Mouse (Mus musculus) ovary, postnatal 14 days (tissue): ENCODE data around the gene Gucy2d.

Source experiments
- DNase-seq: peaks from one replicate; pipeline ENCODE4 v3.0.0; 2022; ENCODE audit warnings: low spot score

Gene Gucy2d

DNA sequence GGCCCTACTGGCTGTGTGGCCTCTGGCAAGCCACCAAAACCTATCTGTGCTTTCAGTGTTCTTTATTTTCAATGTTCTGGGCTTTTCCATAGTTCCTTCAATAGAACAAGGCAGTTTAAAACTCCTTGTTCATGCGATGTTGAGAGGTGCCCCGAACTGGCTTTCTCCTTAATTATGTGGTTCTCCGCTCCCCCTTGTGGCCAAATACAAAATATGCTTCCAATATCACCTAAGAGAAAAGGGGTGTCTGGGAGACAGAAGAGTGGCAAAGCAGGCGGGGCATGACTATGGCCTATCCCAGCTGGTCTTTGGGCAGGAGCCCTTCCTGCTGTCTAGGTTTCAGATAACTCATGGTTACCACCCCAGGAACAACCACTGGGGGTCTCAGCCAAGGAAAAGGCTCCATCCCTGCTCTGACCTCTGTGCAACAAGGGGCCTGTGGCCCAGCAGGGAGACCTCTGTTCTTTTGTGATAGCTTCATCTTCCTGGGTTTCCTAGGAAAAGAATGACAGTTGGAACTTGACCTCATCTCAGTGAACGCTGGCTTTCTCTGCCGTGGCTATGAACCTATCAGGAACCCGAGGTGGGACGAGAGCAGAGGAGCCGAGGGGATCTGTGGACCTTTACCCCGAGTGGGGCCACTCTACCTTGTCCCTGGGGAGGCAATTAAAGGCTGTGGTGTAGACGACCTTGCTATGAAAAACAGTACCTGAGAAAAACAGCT, 7.5 kb downstream of the Gucy2d start:
- DNase-seq, result no peak

DNA sequence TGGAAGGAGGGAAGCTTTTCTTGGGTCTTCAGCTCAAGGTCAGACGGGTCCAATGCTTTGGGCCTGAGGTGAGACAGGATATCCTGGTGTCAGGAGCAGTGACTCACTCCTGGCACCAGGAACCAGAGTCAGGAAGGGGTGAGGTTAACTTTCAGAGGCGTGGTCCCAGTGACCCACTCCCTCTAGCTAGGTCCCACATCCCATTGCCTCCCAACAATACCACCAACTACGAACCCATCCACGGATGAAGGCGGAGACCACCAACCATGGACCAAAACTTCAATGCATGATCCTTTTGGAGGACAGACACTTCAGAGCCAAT, 8.1 kb downstream of the Gucy2d start:
- DNase-seq, result no peak

DNA sequence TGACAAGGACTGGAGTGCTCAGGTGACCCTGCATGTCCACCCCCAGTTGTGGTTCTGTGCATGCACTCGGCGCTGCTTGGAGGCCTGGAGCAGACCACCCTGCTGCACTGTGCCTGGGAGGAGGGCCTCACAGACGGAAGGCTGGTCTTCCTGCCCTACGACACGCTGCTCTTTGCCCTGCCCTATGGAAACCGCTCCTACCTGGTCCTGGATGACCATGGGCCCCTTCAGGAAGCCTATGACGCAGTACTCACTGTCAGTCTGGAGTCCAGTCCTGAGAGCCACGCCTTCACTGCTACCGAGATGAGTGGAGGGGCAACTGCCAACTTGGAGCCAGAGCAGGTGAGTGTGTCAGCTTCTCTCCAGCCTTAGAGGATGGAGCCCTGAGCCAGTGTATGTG, 9.5 kb downstream of the Gucy2d start:
- DNase-seq, result no peak

DNA sequence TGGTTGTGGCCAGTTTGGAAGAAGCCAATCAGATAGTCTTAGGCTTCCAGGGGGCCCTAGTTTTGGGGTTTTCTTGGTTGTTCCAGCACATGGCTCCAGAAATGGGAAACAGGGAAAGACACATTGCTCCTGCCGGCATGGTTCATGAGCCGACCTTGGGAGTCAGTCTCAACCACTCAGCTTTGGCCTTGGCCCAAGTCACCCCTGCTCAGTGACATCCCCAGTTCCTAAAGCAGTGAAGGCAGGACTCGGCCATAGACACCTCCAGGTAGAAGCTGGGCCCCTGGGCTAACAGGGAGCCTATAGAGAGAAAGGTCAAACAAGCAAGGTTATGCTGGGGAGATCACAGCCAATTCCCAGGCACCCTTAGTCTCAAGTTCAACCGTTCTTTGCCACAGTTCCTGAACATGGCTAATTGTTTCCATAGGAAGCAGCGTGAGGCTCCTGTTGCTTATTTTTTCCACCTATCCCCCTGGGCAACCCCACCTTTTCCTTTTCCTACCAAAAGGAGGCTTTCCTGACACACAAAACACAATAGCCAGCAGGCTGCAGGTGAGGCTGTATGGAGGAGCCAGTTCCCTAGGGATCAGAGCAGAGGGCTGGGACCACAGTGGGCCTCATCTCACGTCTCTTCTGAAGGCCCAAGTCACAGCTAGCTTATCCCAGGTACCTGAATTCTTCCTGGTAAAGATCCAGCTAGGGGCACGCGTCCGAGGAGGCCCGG, 14.3 kb downstream of the Gucy2d start:
- DNase-seq, result no peak

- no peak for DNase-seq
Observed at GRCm38 (mm10) chr7:98460319-98460718, 20.1 kb downstream of the Gucy2d start.

GRCm38 (mm10) chr7:98469089-98469488, 28.9 kb downstream of the Gucy2d start:
- DNase-seq, result no peak

GRCm38 (mm10) chr7:98472529-98472928, 32.3 kb downstream of the Gucy2d start:
- no peak for DNase-seq

GRCm38 (mm10) chr7:98474558-98474957, 34.3 kb downstream of the Gucy2d start:
- no peak for DNase-seq

GRCm38 (mm10) chr7:98477153-98477552, 36.9 kb downstream of the Gucy2d start:
- no peak for DNase-seq

DNA sequence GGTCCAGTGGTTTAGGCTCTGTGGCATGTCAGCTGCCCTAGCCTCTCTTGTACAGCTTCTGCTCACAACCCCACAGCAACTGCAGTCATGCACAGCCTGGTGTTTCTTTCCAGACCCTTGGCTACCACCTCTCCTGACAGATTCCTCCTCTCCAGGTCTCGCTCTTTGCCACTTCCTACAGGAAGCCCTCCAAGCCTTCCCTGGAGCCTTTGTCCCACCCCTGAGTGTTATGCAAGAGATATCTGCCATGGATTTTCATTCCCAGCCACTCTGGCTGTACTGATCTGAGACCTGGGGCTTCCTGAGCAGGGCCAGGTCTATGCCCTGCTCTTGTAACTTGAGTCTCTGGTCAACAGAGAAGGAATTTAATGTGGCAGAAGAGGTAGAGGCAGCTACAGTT, 40.3 kb downstream of the Gucy2d start:
- DNase-seq, result no peak

DNA sequence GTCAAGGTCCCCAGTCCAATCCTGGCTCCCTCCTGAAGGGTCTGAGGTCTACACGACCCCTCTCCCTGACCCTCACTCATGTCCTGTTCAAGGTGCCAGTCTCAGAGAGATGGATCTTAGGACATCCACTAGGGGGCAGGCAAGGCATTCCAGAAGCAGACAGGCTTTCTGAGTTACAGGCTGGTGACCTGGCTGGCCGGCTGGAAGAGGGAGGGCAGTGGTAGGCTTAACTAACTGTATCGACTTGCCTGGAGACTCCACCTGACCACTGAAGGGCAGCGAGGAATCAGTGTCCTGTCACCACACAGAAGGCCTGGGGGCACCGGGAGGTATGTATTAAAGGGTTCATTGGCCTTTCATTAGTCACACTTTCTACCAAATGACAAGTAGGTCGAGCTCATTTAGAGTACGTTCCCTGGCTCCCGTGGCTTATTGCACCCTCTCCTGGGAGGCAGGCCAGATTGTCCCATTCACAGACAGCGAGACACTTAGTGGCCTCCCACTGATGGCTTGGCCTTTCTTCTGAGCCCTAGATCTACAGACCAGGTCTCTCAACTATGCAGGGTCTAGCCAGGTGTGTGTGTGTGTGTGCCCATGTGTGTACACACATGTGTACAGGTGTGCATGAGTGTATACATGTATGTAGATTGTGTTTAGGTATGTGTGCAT, 41.0 kb downstream of the Gucy2d start:
- DNase-seq, result peak; percentile 68

- no peak for DNase-seq
Observed at GRCm38 (mm10) chr7:98481861-98482260, 41.6 kb downstream of the Gucy2d start.

DNA sequence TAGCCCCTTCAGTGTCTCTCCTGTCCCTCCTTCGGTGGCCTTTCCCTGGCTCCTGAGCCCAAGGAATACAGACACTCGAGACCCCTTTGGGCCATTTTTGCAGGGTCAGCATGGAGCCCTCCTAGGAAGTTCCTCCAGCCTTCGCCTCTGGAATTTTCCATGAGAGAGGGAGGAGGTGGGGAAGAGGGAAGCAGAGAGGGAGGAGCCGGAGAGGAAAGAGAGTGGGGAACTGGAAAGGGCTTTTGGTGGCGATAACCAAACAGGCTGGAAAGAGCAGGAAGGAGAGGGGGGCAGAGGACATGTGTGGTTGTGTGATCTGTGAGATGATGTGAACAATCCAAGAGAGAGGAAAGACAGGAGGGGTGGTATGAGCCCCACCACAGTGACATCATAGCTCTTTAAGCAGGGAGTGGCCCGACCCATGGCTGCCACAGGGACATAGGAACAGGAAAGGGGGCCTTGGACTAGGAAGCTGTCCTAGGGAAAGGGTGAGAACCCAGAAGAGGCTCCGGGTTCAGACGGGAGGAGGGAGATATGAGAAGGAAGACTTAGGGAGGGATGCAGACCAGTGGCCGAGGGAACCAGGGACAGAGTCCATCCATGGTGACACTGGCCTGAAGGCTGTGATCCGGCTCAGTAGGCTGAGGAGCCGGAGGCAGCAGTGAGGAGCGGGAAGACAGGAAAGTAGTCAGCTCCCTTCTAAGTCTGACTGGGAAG, 42.5 kb downstream of the Gucy2d start:
- no peak for DNase-seq

DNA sequence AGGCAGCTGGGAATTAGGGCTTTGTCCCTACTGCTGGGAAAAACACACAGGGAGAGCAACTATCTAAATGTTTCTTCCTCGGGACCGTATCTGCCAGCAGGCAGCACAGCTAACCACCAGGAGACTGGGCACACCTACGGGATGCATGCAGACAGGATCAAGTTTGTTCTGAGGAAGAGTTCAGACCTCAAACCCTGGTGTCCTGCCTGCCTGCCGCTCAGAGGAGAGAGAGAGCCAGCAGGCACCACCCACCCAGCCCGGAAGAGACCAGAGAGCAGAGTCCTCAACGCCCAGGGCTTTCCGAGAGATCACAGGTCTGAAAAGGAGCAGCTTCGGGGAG, 43.0 kb downstream of the Gucy2d start:
- no peak for DNase-seq

DNA sequence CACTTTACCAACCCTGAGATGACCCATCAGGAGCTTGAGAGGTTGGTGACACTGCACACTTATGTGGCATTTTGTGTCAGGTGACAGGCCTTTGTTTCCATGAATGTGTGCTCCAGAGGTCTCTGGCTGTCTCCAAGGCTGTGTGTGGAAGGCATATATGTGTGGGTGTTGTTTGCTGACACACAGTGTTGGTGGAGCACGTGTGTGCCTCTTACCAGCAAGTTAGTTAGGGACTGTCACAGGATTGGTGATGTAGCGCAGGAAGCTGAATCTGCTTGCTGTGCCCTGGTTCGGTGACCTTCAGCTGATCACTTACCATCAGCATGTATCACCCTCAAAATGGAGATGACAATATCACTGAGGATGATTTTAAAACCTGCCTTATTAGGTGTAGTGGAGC, 44.7 kb downstream of the Gucy2d start:
- no peak for DNase-seq

- DNase-seq, result no peak
Observed at GRCm38 (mm10) chr7:98485508-98485907, 45.3 kb downstream of the Gucy2d start.

DNA sequence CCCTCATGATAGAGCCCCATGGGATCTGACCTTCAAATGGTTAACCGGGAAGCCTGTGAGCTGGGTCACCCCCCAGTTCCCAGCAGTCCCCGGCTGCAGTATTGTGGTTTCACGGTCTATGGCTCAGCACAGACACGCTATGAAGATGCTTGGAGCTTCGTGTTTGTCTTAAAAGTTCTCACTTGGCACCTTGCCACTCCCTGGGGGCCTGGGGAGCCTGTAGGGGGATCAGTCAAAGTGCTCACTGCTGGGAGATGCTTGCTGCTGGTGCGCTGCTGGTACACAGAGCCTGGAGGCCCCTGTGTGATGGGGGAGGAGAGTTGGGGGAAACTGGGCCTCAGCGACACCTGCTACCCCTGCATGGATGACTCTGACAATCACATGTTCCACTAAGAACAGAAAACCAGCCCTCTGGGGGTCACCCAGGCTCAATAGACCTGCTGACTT, 46.3 kb downstream of the Gucy2d start:
- no peak for DNase-seq

- no peak for DNase-seq
Observed at GRCm38 (mm10) chr7:98487202-98487980, 47.2 kb downstream of the Gucy2d start.

GRCm38 (mm10) chr7:98488398-98489130, 48.3 kb downstream of the Gucy2d start:
- no peak for DNase-seq

GRCm38 (mm10) chr7:98489131-98489530, 48.9 kb downstream of the Gucy2d start, which contains the start of gene Lrrc32:
TSS of gene Lrrc32 (plus strand) at chr7:98489283.
- no peak for DNase-seq

GRCm38 (mm10) chr7:98489623-98490084, 49.4 kb downstream of the Gucy2d start:
- DNase-seq, result peak; percentile 75
